Mouse (Mus musculus) liver, adult 2 months (tissue): ENCODE results near the gene Tars.

Source experiments
- CTCF ChIP-seq: fragments of 200-500 bp; IDR thresholded peaks from 2 replicates; pipeline ENCODE4 v1.5.1; 2011; ENCODE audit warnings: low read depth, low read length, control low read depth
- POLR2A ChIP-seq: fragments of 200-500 bp; IDR thresholded peaks from 2 replicates; pipeline ENCODE4 v1.6.1; 2011; ENCODE audit warnings: low read length, control low read depth; ENCODE audit not compliant: insufficient read depth; ENCODE audit errors: extremely low read depth

GRCm38 (mm10) chr15:11357501-11357900 lies 42.0 kb downstream of the Tars start:
- TF ChIP-seq CTCF (no peak), POLR2A (no peak)
